Mouse (Mus musculus): ENCODE measurements at regions not wholly inside any gene's neighbourhood (a gene's known extent, or its start where the extent isn't known, plus 50 kb on each side); places are given as distances from the start of the nearest gene placed in this dataset.

GRCm38 (mm10) chr17:44398231-44398630, 209.8 kb downstream of the Clic5 start:
- no peak for ATAC-seq (ENCODE audit: low FRiP score, low TSS enrichment)

GRCm38 (mm10) chr17:44404923-44405322, 216.5 kb downstream of the Clic5 start:
- no peak overlapping the region for H3K4me3 ChIP-seq (ENCODE audit: low read length)
- H3K9ac ChIP-seq (ENCODE audit: low read depth, low read length): no peak overlapping the region
- H3K36me3 ChIP-seq (ENCODE audit: control insufficient read depth, insufficient read depth, low read length): no peaks in the 10 kb centered on the region
- H3K27me3 ChIP-seq (ENCODE audit: control insufficient read depth, insufficient read depth, low read length): no peaks in the 10 kb centered on the region
- 62% methylated on average over 6 of the region's 6 CpGs for WGBS
- no peak for ATAC-seq (ENCODE audit: low FRiP score, low TSS enrichment)
- no peaks in the 10 kb centered on the region for H3K4me1 ChIP-seq (ENCODE audit: control insufficient read depth, insufficient read depth, low read length)
- H3K27ac ChIP-seq (ENCODE audit: low read depth, low read length): no peak overlapping the region
- H3K4me2 ChIP-seq (replicated peaks; ENCODE audit: low read depth, low read length): no peak overlapping the region
- no peaks in the 10 kb centered on the region for H3K9me3 ChIP-seq (ENCODE audit: control insufficient read depth, low read length)

More at GRCm38 (mm10) chr17:44398231-44398630, 209.8 kb downstream of the Clic5 start:
- H3K4me2 ChIP-seq (replicated peaks; ENCODE audit: low read depth, low read length): no peak overlapping the region
- H3K9me3 ChIP-seq (ENCODE audit: control insufficient read depth, low read length): no peaks in the 10 kb centered on the region
- 31% methylated on average over 5 of the region's 5 CpGs for WGBS
- H3K9ac ChIP-seq (ENCODE audit: low read depth, low read length): no peak overlapping the region
- no peaks in the 10 kb centered on the region for H3K4me1 ChIP-seq (ENCODE audit: control insufficient read depth, insufficient read depth, low read length)
- no peak overlapping the region for H3K4me3 ChIP-seq (ENCODE audit: low read length)
- H3K36me3 ChIP-seq (ENCODE audit: control insufficient read depth, insufficient read depth, low read length): no peaks in the 10 kb centered on the region
- H3K27me3 ChIP-seq (ENCODE audit: control insufficient read depth, insufficient read depth, low read length): no peaks in the 10 kb centered on the region
- H3K27ac ChIP-seq (ENCODE audit: low read depth, low read length): no peak overlapping the region

GRCm38 (mm10) chr17:44410961-44411360, 222.6 kb downstream of the Clic5 start:
- Histone ChIP-seq H3K9ac (ENCODE audit: low read depth, low read length) (no peak overlapping the region), H3K27me3 (ENCODE audit: control insufficient read depth, insufficient read depth, low read length) (no peaks in the 10 kb centered on the region), H3K9me3 (ENCODE audit: control insufficient read depth, low read length) (no peaks in the 10 kb centered on the region), H3K36me3 (ENCODE audit: control insufficient read depth, insufficient read depth, low read length) (no peaks in the 10 kb centered on the region), H3K4me3 (ENCODE audit: low read length) (no peak overlapping the region), H3K27ac (ENCODE audit: low read depth, low read length) (no peak overlapping the region), H3K4me2 (replicated peaks; ENCODE audit: low read depth, low read length) (no peak overlapping the region), H3K4me1 (ENCODE audit: control insufficient read depth, insufficient read depth, low read length) (no peaks in the 10 kb centered on the region)
- no peak for ATAC-seq (ENCODE audit: low FRiP score, low TSS enrichment)
- 74% methylated on average over 2 of the region's 2 CpGs for WGBS

- 73% methylated on average over 11 of the region's 11 CpGs for WGBS
- H3K4me3 ChIP-seq (ENCODE audit: low read length): no peak overlapping the region
- peaks cover 4% of the 10 kb centered on the region; the same call in 1 of the 2 replicates for H3K9me3 ChIP-seq (ENCODE audit: control insufficient read depth, low read length)
- H3K27ac ChIP-seq (ENCODE audit: low read depth, low read length): no peak overlapping the region
- H3K27me3 ChIP-seq (ENCODE audit: control insufficient read depth, insufficient read depth, low read length): no peaks in the 10 kb centered on the region
- no peak overlapping the region for H3K4me2 ChIP-seq (replicated peaks; ENCODE audit: low read depth, low read length)
- H3K9ac ChIP-seq (ENCODE audit: low read depth, low read length): no peak overlapping the region
- no peaks in the 10 kb centered on the region for H3K4me1 ChIP-seq (ENCODE audit: control insufficient read depth, insufficient read depth, low read length)
- no peak for ATAC-seq (ENCODE audit: low FRiP score, low TSS enrichment)
- H3K36me3 ChIP-seq (ENCODE audit: control insufficient read depth, insufficient read depth, low read length): no peaks in the 10 kb centered on the region
Measured at GRCm38 (mm10) chr17:44418676-44419404, 230.5 kb downstream of the Clic5 start.

GRCm38 (mm10) chr17:44419405-44419729, 231.0 kb downstream of the Clic5 start:
- no peak overlapping the region for H3K27ac ChIP-seq (ENCODE audit: low read depth, low read length)
- H3K4me2 ChIP-seq (replicated peaks; ENCODE audit: low read depth, low read length): no peak overlapping the region
- 95% methylated on average over 7 of the region's 7 CpGs for WGBS
- H3K4me3 ChIP-seq (ENCODE audit: low read length): no peak overlapping the region
- no peaks in the 10 kb centered on the region for H3K36me3 ChIP-seq (ENCODE audit: control insufficient read depth, insufficient read depth, low read length)
- no peak for ATAC-seq (ENCODE audit: low FRiP score, low TSS enrichment)
- H3K9me3 ChIP-seq (ENCODE audit: control insufficient read depth, low read length): peaks cover 4% of the 10 kb centered on the region; the same call in 1 of the 2 replicates
- no peaks in the 10 kb centered on the region for H3K4me1 ChIP-seq (ENCODE audit: control insufficient read depth, insufficient read depth, low read length)
- no peaks in the 10 kb centered on the region for H3K27me3 ChIP-seq (ENCODE audit: control insufficient read depth, insufficient read depth, low read length)
- H3K9ac ChIP-seq (ENCODE audit: low read depth, low read length): no peak overlapping the region

GRCm38 (mm10) chr17:44420098-44421070, 232.0 kb downstream of the Clic5 start:
- H3K27me3 ChIP-seq (ENCODE audit: control insufficient read depth, insufficient read depth, low read length): no peaks in the 10 kb centered on the region
- H3K27ac ChIP-seq (ENCODE audit: low read depth, low read length): no peak overlapping the region
- no peak for ATAC-seq (ENCODE audit: low FRiP score, low TSS enrichment)
- H3K4me2 ChIP-seq (replicated peaks; ENCODE audit: low read depth, low read length): no peak overlapping the region
- H3K36me3 ChIP-seq (ENCODE audit: control insufficient read depth, insufficient read depth, low read length): no peaks in the 10 kb centered on the region
- H3K4me3 ChIP-seq (ENCODE audit: low read length): no peak overlapping the region
- no peaks in the 10 kb centered on the region for H3K4me1 ChIP-seq (ENCODE audit: control insufficient read depth, insufficient read depth, low read length)
- peaks cover 4% of the 10 kb centered on the region; the same call in 1 of the 2 replicates for H3K9me3 ChIP-seq (ENCODE audit: control insufficient read depth, low read length)
- H3K9ac ChIP-seq (ENCODE audit: low read depth, low read length): no peak overlapping the region
- WGBS: 81% methylated on average over 9 of the region's 9 CpGs

GRCm38 (mm10) chr17:44422161-44422560, 233.8 kb downstream of the Clic5 start:
- H3K27ac ChIP-seq (ENCODE audit: low read depth, low read length): no peak overlapping the region
- H3K9ac ChIP-seq (ENCODE audit: low read depth, low read length): no peak overlapping the region
- WGBS: 73% methylated on average over 2 of the region's 2 CpGs
- no peak overlapping the region for H3K4me2 ChIP-seq (replicated peaks; ENCODE audit: low read depth, low read length)
- no peak for ATAC-seq (ENCODE audit: low FRiP score, low TSS enrichment)
- no peaks in the 10 kb centered on the region for H3K27me3 ChIP-seq (ENCODE audit: control insufficient read depth, insufficient read depth, low read length)
- H3K9me3 ChIP-seq (ENCODE audit: control insufficient read depth, low read length): no peaks in the 10 kb centered on the region
- H3K4me3 ChIP-seq (ENCODE audit: low read length): no peak overlapping the region
- no peaks in the 10 kb centered on the region for H3K4me1 ChIP-seq (ENCODE audit: control insufficient read depth, insufficient read depth, low read length)
- no peaks in the 10 kb centered on the region for H3K36me3 ChIP-seq (ENCODE audit: control insufficient read depth, insufficient read depth, low read length)

GRCm38 (mm10) chr17:44422865-44423264, 234.5 kb downstream of the Clic5 start:
- no peak for ATAC-seq (ENCODE audit: low FRiP score, low TSS enrichment)
- no peak overlapping the region for H3K4me3 ChIP-seq (ENCODE audit: low read length)
- H3K4me2 ChIP-seq (replicated peaks; ENCODE audit: low read depth, low read length): no peak overlapping the region
- H3K36me3 ChIP-seq (ENCODE audit: control insufficient read depth, insufficient read depth, low read length): no peaks in the 10 kb centered on the region
- no peak overlapping the region for H3K9ac ChIP-seq (ENCODE audit: low read depth, low read length)
- H3K4me1 ChIP-seq (ENCODE audit: control insufficient read depth, insufficient read depth, low read length): no peaks in the 10 kb centered on the region
- WGBS: 60% methylated on average over 5 of the region's 5 CpGs
- H3K27me3 ChIP-seq (ENCODE audit: control insufficient read depth, insufficient read depth, low read length): no peaks in the 10 kb centered on the region
- H3K27ac ChIP-seq (ENCODE audit: low read depth, low read length): no peak overlapping the region
- no peaks in the 10 kb centered on the region for H3K9me3 ChIP-seq (ENCODE audit: control insufficient read depth, low read length)

- H3K36me3 ChIP-seq (ENCODE audit: control insufficient read depth, insufficient read depth, low read length): no peaks in the 10 kb centered on the region
- H3K27ac ChIP-seq (ENCODE audit: low read depth, low read length): no peak overlapping the region
- H3K4me1 ChIP-seq (ENCODE audit: control insufficient read depth, insufficient read depth, low read length): no peaks in the 10 kb centered on the region
- no peak for ATAC-seq (ENCODE audit: low FRiP score, low TSS enrichment)
- H3K27me3 ChIP-seq (ENCODE audit: control insufficient read depth, insufficient read depth, low read length): no peaks in the 10 kb centered on the region
- no peak overlapping the region for H3K4me3 ChIP-seq (ENCODE audit: low read length)
- WGBS: 82% methylated on average over 5 of the region's 5 CpGs
- no peak overlapping the region for H3K9ac ChIP-seq (ENCODE audit: low read depth, low read length)
- no peak overlapping the region for H3K4me2 ChIP-seq (replicated peaks; ENCODE audit: low read depth, low read length)
- H3K9me3 ChIP-seq (ENCODE audit: control insufficient read depth, low read length): no peaks in the 10 kb centered on the region
Measured at GRCm38 (mm10) chr17:44423471-44423985, 235.1 kb downstream of the Clic5 start.
